Mouse (Mus musculus) erythroblast, embryonic 14.5 days (primary cell): ENCODE measurements around the gene N4bp3.

Experiments used
- GATA1 ChIP-seq: IDR thresholded peaks from 2 replicates; pipeline ENCODE4 v1.6.1; 2012; ENCODE audit warnings: low read length, inconsistent platforms, mixed read lengths
- TAL1 ChIP-seq: IDR thresholded peaks from 3 replicates; pipeline ENCODE4 v1.6.1; 2012; ENCODE audit warnings: low read length, inconsistent platforms, mixed read lengths

DNA sequence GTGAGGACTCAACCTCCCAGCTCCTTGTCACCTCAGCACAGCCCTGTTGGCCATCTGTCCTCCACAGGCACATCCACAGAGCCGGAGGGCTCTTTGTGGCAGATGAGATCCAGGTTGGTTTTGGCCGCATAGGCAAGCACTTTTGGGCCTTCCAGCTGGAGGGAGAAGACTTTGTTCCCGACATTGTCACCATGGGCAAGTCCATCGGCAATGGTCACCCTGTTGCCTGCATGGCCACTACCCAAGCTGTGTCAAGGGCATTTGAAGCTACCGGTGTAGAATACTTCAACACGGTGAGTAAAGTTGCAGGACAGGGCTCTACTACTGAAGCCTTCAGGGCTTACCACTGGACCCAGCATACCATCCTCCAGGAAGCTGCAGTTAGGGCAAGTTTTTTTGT lies 56.8 kb downstream of the N4bp3 start:
- TF ChIP-seq TAL1 (no peak), GATA1 (no peak)
